Mouse (Mus musculus) MEL (cell line): ENCODE results near the gene Tcf15. TPM values are rescaled to one million over a fixed set of nuclear protein-coding genes. Genes with fewer than 3 reads are reported as not detected.

ENCODE experiments used
- DNase-seq: peaks from one replicate; pipeline ENCODE4 v3.0.0; 2011; ENCODE audit warnings: low read depth, low spot score
- H3K27ac ChIP-seq: 2 replicates; pipeline ENCODE4 v1.5.1; 2012; ENCODE audit warnings: low read depth, mild to moderate bottlenecking, control low read depth, low read length, moderate library complexity; ENCODE audit not compliant: control insufficient read depth
- H3K27me3 ChIP-seq, 2 experiments: fragments of 150-350 bp in 1 of 2; sonication (generic) in 1 of 2; 2 replicates each; pipeline ENCODE4 v1.6.1; 2012; ENCODE audit warnings: low read length in 2 of 2, mild to moderate bottlenecking in 2 of 2, improper control_type of control experiment in 1 of 2, moderate library complexity in 1 of 2; ENCODE audit not compliant: insufficient read depth in 2 of 2, control insufficient read depth in 1 of 2
- H3K36me3 ChIP-seq, 2 experiments: 2 replicates each; pipeline ENCODE4 v1.6.1; 2012 to 2014; ENCODE audit warnings: low read length in 2 of 2, improper control_type of control experiment in 1 of 2, inconsistent platforms in 1 of 2, mild to moderate bottlenecking in 1 of 2; ENCODE audit not compliant: insufficient read depth in 2 of 2, control insufficient read depth in 1 of 2
- H3K4me1 ChIP-seq, 2 experiments: fragments of 150-350 bp in 1 of 2; sonication (generic) in 1 of 2; 2 replicates each; pipeline ENCODE4 v1.6.1; 2012; ENCODE audit warnings: low read length in 2 of 2, improper control_type of control experiment in 1 of 2, mild to moderate bottlenecking in 1 of 2; ENCODE audit not compliant: insufficient read depth in 2 of 2, control insufficient read depth in 1 of 2
- H3K4me3 ChIP-seq, 2 experiments: fragments of 150-350 bp in 1 of 2; sonication (generic) in 1 of 2; 2 replicates each; pipeline ENCODE4 v1.5.1; 2012; ENCODE audit warnings: low read depth in 2 of 2, low read length in 2 of 2, mild to moderate bottlenecking in 2 of 2, moderate library complexity in 2 of 2, control low read depth in 1 of 2, improper control_type of control experiment in 1 of 2; ENCODE audit not compliant: control insufficient read depth in 1 of 2, insufficient read depth in 1 of 2
- H3K79me2 ChIP-seq: 2 replicates; pipeline ENCODE4 v1.6.1; 2012; ENCODE audit warnings: mild to moderate bottlenecking, low read length, moderate library complexity; ENCODE audit not compliant: control insufficient read depth, poor library complexity, insufficient read depth
- H3K9ac ChIP-seq: 2 replicates; pipeline ENCODE4 v1.6.1; 2012; ENCODE audit warnings: low read depth, mild to moderate bottlenecking, control low read depth, low read length, moderate library complexity; ENCODE audit not compliant: control insufficient read depth, poor library complexity, severe bottlenecking
- H3K9me3 ChIP-seq: fragments of 150-350 bp; sonication (generic); replicated peaks from 2 replicates; pipeline ENCODE4 v1.6.1; 2012; ENCODE audit warnings: mild to moderate bottlenecking, low read length, improper control_type of control experiment, moderate library complexity; ENCODE audit not compliant: insufficient read depth
- CHD1 ChIP-seq: IDR thresholded peaks from 2 replicates; pipeline ENCODE4 v1.6.1; 2012; ENCODE audit warnings: low read depth, mild to moderate bottlenecking, inconsistent platforms, low read length, improper control_type of control experiment
- EP300 ChIP-seq, 2 experiments: IDR thresholded peaks; 2 replicates each; pipeline ENCODE4 v1.6.1; 2011; ENCODE audit warnings: improper control_type of control experiment in 2 of 2, low read length in 2 of 2, low read depth in 1 of 2, mild to moderate bottlenecking in 1 of 2
- ETS1 ChIP-seq: IDR thresholded peaks from 2 replicates; pipeline ENCODE4 v1.6.1; 2012; ENCODE audit warnings: low read depth, mild to moderate bottlenecking, inconsistent platforms, low read length, improper control_type of control experiment, moderate library complexity
- GATA1 ChIP-seq: IDR thresholded peaks from 2 replicates; pipeline ENCODE4 v1.6.1; 2011; ENCODE audit warnings: low read depth, low read length, improper control_type of control experiment
- KAT2A ChIP-seq: conservative IDR thresholded peaks from 2 replicates; pipeline ENCODE4 v1.6.1; 2012; ENCODE audit warnings: low read depth, low read length, improper control_type of control experiment, inconsistent platforms
- MAFK ChIP-seq: IDR thresholded peaks from 2 replicates; pipeline ENCODE4 v1.6.1; 2011; ENCODE audit warnings: low read depth, mild to moderate bottlenecking, low read length, improper control_type of control experiment, borderline replicate concordance
- NRF1 ChIP-seq: IDR thresholded peaks from 2 replicates; pipeline ENCODE4 v1.6.1; 2014; ENCODE audit warnings: low read depth, mild to moderate bottlenecking, inconsistent platforms, low read length, improper control_type of control experiment, moderate library complexity; ENCODE audit not compliant: poor library complexity, insufficient read depth, severe bottlenecking
- POLR2A ChIP-seq, 2 experiments: IDR thresholded peaks; 2 replicates each; pipeline ENCODE4 v1.6.1; 2011 to 2012; ENCODE audit warnings: low read length in 2 of 2, mild to moderate bottlenecking in 2 of 2, control low read depth in 1 of 2, improper control_type of control experiment in 1 of 2, low read depth in 1 of 2, moderate library complexity in 1 of 2; ENCODE audit not compliant: control insufficient read depth in 1 of 2, insufficient read depth in 1 of 2, poor library complexity in 1 of 2
- RCOR1 ChIP-seq: IDR thresholded peaks from 2 replicates; pipeline ENCODE4 v1.6.1; 2012; ENCODE audit warnings: low read depth, mild to moderate bottlenecking, inconsistent platforms, low read length, improper control_type of control experiment
- SIN3A ChIP-seq: IDR thresholded peaks from 2 replicates; pipeline ENCODE4 v1.6.1; 2012; ENCODE audit warnings: low read length, improper control_type of control experiment, inconsistent platforms
- TAL1 ChIP-seq: IDR thresholded peaks from 2 replicates; pipeline ENCODE4 v1.6.1; 2012; ENCODE audit warnings: mild to moderate bottlenecking, inconsistent platforms, low read length, moderate library complexity, mixed read lengths
- TBP ChIP-seq: IDR thresholded peaks from 2 replicates; pipeline ENCODE4 v1.8.0; 2011; ENCODE audit warnings: low read depth, low read length, improper control_type of control experiment
- TCF12 ChIP-seq: IDR thresholded peaks from 2 replicates; pipeline ENCODE4 v1.6.1; 2014; ENCODE audit warnings: low read depth, mild to moderate bottlenecking, inconsistent platforms, low read length, improper control_type of control experiment, moderate library complexity
- UBTF ChIP-seq: IDR thresholded peaks from 2 replicates; pipeline ENCODE4 v1.6.1; 2012; ENCODE audit warnings: low read depth, mild to moderate bottlenecking, inconsistent platforms, low read length, improper control_type of control experiment, moderate library complexity, borderline replicate concordance; ENCODE audit not compliant: insufficient read depth
- polyA plus RNA-seq, 2 experiments: library from polyadenylated mRNA; stranded (reverse) in 1 of 2; unstranded in 1 of 2; fragments of >175 nt in 1 of 2; fragments of >200 nt in 1 of 2; gene quantifications; 2 replicates each; pipeline versions ENCODE4 v1.2.1 to v1.2.4; 2012; ENCODE audit warnings: low replicate concordance in 2 of 2, low read depth in 1 of 2; ENCODE audit not compliant: insufficient read length in 2 of 2, insufficient read depth in 1 of 2, missing spikeins in 1 of 2
- total RNA-seq: library from RNA; depleted of rRNA; stranded (reverse); fragments of 300-350 nt; gene quantifications from 2 replicates; pipeline ENCODE4 v1.2.3, GENCODE M21; 2012

The Tcf15 gene
- total and polyA plus RNA-seq, 3 experiments, result not detected

- Histone ChIP-seq H3K9me3 (no peaks in the 10 kb centered on the region), H3K9ac (no peak overlapping the region), H3K27me3 (no peaks in the 10 kb centered on the region), H3K36me3 (peaks cover 0 to 11% of the 10 kb centered on the region in 2 experiments; a peak in 2 of 4 replicates), H3K4me3 (no peak overlapping the region), H3K4me1 (peaks cover 2 to 18% of the 10 kb centered on the region in 2 experiments; a peak in 3 of 4 replicates), H3K79me2 (no peaks in the 10 kb centered on the region), H3K27ac (no peak overlapping the region)
- TF ChIP-seq TBP (no peak), GATA1 (no peak), CHD1 (no peak), SIN3A (no peak), MAFK (no peak), UBTF (no peak)
- DNase-seq, result no peak
Measured at GRCm38 (mm10) chr2:152153361-152153760, 10.0 kb downstream of the Tcf15 start.

DNA sequence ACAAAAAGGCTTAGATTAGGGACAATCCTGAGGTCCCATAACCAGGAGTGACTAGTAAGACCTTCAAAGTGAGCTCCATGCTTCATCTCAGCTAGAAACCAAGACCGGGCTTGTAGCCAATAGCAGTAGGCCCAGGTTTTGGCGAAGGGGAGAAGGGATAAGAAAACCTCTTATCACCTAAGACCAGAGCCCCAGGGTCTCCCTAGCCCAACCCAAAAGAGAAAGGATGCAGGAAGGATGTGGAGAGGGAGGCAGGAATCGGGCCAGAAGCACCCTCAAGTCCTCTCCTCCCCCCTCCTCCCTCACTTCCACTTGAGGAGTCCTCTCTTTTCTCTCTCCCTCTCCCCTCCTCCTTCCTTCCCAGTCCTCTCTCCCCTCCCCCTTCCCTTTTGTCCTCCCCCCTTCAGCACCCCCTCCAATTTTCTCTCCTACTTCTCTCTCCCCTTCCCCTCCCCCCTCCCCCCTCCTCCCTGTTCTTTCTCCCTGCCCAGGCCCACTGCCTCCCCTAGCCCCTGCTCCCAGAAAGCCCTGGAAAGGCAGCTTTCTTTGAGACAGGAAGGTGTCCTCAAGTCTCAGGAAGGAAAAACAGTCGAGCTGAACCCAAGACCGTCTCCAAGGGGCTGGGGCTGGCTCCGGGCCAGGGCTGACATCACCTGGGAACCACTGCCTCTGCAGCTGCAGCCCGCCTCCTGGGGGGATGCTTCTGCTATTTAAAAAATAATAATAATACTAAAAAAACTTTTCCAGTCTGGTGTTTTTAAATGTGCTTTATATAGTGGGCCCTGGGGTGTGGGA, 12.2 kb downstream of the Tcf15 start:
- Histone ChIP-seq H3K27ac (no peak overlapping the region), H3K27me3 (no peaks in the 10 kb centered on the region), H3K9ac (no peak overlapping the region), H3K36me3 (peaks cover 0 to 11% of the 10 kb centered on the region in 2 experiments; a peak in 2 of 4 replicates), H3K79me2 (no peaks in the 10 kb centered on the region), H3K4me1 (peaks cover 2 to 18% of the 10 kb centered on the region in 2 experiments; a peak in 3 of 4 replicates), H3K9me3 (no peaks in the 10 kb centered on the region), H3K4me3 (no peak overlapping the region)
- TF ChIP-seq GATA1 (peak; percentile 77), KAT2A (no peak), TCF12 (peak; percentile 82), EP300 (IDR thresholded peaks at IDR 0.05; ENCODE audit: low read depth in 1 of 2, low read length in 2 of 2) (peak; percentile 71 to 83; a peak in 3 of 4 replicates), TBP (peak; percentile 38; the same call in 1 of the 2 replicates), NRF1 (no peak), POLR2A (IDR thresholded peaks at IDR 0.05; ENCODE audit: control insufficient read depth in 1 of 2, insufficient read depth in 1 of 2, low read depth in 1 of 2, low read length in 2 of 2, poor library complexity in 1 of 2) (no peak), ETS1 (0 out of 2 replicates have a peak, but pooled peaks have one; percentile 20), RCOR1 (peak; percentile 61), TAL1 (peak; percentile 84)
- DNase-seq, result peak; percentile 86
